Mouse (Mus musculus) bone marrow macrophage, adult 2 months (primary cell): ENCODE measurements around the gene Akr1c18. TPM values are rescaled to one million over a fixed set of nuclear protein-coding genes. Genes with fewer than 3 reads are reported as not detected.
"Not testable (repeated sequence)": the region's sequence is repeated elsewhere in the genome, so short reads cannot be mapped to it uniquely, and the experiment has no call there.

Source experiments
- H3K27ac ChIP-seq: 2 replicates; pipeline ENCODE4 v1.5.1; 2012; ENCODE audit warnings: low read depth, low read length; ENCODE audit not compliant: insufficient read depth
- H3K4me1 ChIP-seq: 2 replicates; pipeline ENCODE4 v1.6.1; 2012; ENCODE audit warnings: low read length; ENCODE audit not compliant: control insufficient read depth, insufficient read depth
- H3K4me3 ChIP-seq: 2 replicates; pipeline ENCODE4 v1.5.1; 2012; ENCODE audit warnings: mild to moderate bottlenecking, low read length, moderate library complexity; ENCODE audit not compliant: insufficient read depth
- CTCF ChIP-seq: IDR thresholded peaks from 2 replicates; pipeline ENCODE4 v1.5.1; 2012; ENCODE audit warnings: low read depth, mild to moderate bottlenecking, low read length, moderate library complexity
- POLR2A ChIP-seq: IDR thresholded peaks from 2 replicates; pipeline ENCODE4 v1.6.1; 2012; ENCODE audit warnings: mild to moderate bottlenecking, low read depth, low read length, borderline replicate concordance
- polyA plus RNA-seq: library from polyadenylated mRNA; stranded (reverse); fragments of >200 nt; gene quantifications from 2 replicates; pipeline ENCODE4 v1.2.4, GENCODE M21; 2012; ENCODE audit not compliant: missing spikeins, insufficient read depth, insufficient read length

Akr1c18 gene
- not detected in 2 replicates for polyA plus RNA-seq

GRCm38 (mm10) chr13:4150518-4150917, at the start of gene Akr1c18:
Akr1c18 (minus strand) TSS chr13:4150654.
- H3K4me3 ChIP-seq: no peak within 1 kb of the TSS
- H3K27ac ChIP-seq: no peak within 1 kb of the TSS
- TF ChIP-seq CTCF (no peak), POLR2A (no peak)

GRCm38 (mm10) chr13:4192511-4192910, 42.1 kb upstream of the Akr1c18 start:
- H3K27ac ChIP-seq: no peak overlapping the region
- H3K4me1 ChIP-seq: peaks cover 7% of the 10 kb centered on the region
- TF ChIP-seq CTCF (no peak), POLR2A (no peak)
- H3K4me3 ChIP-seq: no peak overlapping the region

More at GRCm38 (mm10) chr13:4150518-4150917, at the start of gene Akr1c18:
- no peaks in the 10 kb centered on the region for H3K4me1 ChIP-seq

GRCm38 (mm10) chr13:4190904-4191303, 40.5 kb upstream of the Akr1c18 start, which contains the start of gene Akr1c13:
Akr1c13 (plus strand) TSS chr13:4191150.
- TF ChIP-seq POLR2A: no peak
- no peak for TF ChIP-seq CTCF
- peak within 1 kb of the TSS; percentile 65 for H3K4me3 ChIP-seq
- peaks cover 7% of the 10 kb centered on the region for H3K4me1 ChIP-seq
- H3K27ac ChIP-seq: peak within 1 kb of the TSS; percentile 9; the same call in 1 of the 2 replicates

- H3K27ac ChIP-seq: no peak overlapping the region
- no peak overlapping the region for H3K4me3 ChIP-seq
- TF ChIP-seq CTCF (no peak), POLR2A (no peak)
- peaks cover 7% of the 10 kb centered on the region for H3K4me1 ChIP-seq
Measured at GRCm38 (mm10) chr13:4188174-4188573, 37.7 kb upstream of the Akr1c18 start.

GRCm38 (mm10) chr13:4186641-4187411, 36.4 kb upstream of the Akr1c18 start:
- H3K27ac ChIP-seq, H3K4me3 ChIP-seq, H3K4me1 ChIP-seq: not testable (repeated sequence)

GRCm38 (mm10) chr13:4183116-4183515, 32.7 kb upstream of the Akr1c18 start:
- no peak for TF ChIP-seq CTCF
- no peak for TF ChIP-seq POLR2A
- Histone ChIP-seq H3K27ac (no peak overlapping the region), H3K4me1 (no peaks in the 10 kb centered on the region), H3K4me3 (no peak overlapping the region)

- not testable (repeated sequence) for H3K4me1 ChIP-seq, H3K27ac ChIP-seq, H3K4me3 ChIP-seq
Measured at GRCm38 (mm10) chr13:4181321-4181720, 30.9 kb upstream of the Akr1c18 start.

GRCm38 (mm10) chr13:4172978-4173377, 22.5 kb upstream of the Akr1c18 start:
- Histone ChIP-seq H3K27ac (no peak overlapping the region), H3K4me3 (no peak overlapping the region), H3K4me1 (no peaks in the 10 kb centered on the region)
- no peak for TF ChIP-seq POLR2A
- TF ChIP-seq CTCF: no peak

GRCm38 (mm10) chr13:4168006-4168405, 17.6 kb upstream of the Akr1c18 start:
- Histone ChIP-seq H3K4me1 (no peaks in the 10 kb centered on the region), H3K4me3 (no peak overlapping the region), H3K27ac (no peak overlapping the region)
- TF ChIP-seq CTCF (no peak), POLR2A (no peak)

GRCm38 (mm10) chr13:4155286-4155685, 4.8 kb upstream of the Akr1c18 start:
- TF ChIP-seq POLR2A (no peak), CTCF (no peak)
- Histone ChIP-seq H3K4me3 (no peak overlapping the region), H3K27ac (no peak overlapping the region), H3K4me1 (no peaks in the 10 kb centered on the region)
